Mouse (Mus musculus) stomach, embryonic 14.5 days (tissue): ENCODE data around the gene Nsf. TPM values are rescaled to one million over a fixed set of nuclear protein-coding genes. Genes with fewer than 3 reads are reported as not detected.

Source experiments
- ATAC-seq: fragments of 200-750 bp; cut with Nextera tagmentation; 2 replicates; pipeline ENCODE4 v1.8.0; 2017; ENCODE audit warnings: low read depth, moderate TSS enrichment; ENCODE audit not compliant: insufficient number of reproducible peaks, insufficient read depth, low FRiP score
- H3K27ac ChIP-seq: fragments of 300-500 bp; sonication (generic); 2 replicates; pipeline ENCODE4 v1.5.1; 2014; ENCODE audit warnings: mild to moderate bottlenecking, low read length, moderate library complexity, mixed read lengths
- H3K27me3 ChIP-seq: fragments of 300-500 bp; sonication (generic); 2 replicates; pipeline ENCODE4 v1.6.1; 2014; ENCODE audit warnings: low read length, control low read depth, mixed read lengths; ENCODE audit not compliant: control insufficient read depth, insufficient read depth
- H3K36me3 ChIP-seq: fragments of 300-500 bp; sonication (generic); 2 replicates; pipeline ENCODE4 v1.6.1; 2014; ENCODE audit warnings: mild to moderate bottlenecking, control low read depth, low read length, moderate library complexity, mixed read lengths; ENCODE audit not compliant: control insufficient read depth, insufficient read depth
- H3K4me1 ChIP-seq: fragments of 300-500 bp; sonication (generic); 2 replicates; pipeline ENCODE4 v1.6.1; 2014; ENCODE audit warnings: low read length, control low read depth, mixed read lengths; ENCODE audit not compliant: control insufficient read depth, insufficient read depth
- H3K4me2 ChIP-seq: fragments of 300-500 bp; sonication (generic); replicated peaks from 2 replicates; pipeline ENCODE4 v1.6.1; 2014; ENCODE audit warnings: low read depth, low read length, control low read depth
- H3K4me3 ChIP-seq: fragments of 300-500 bp; sonication (generic); 2 replicates; pipeline ENCODE4 v1.5.1; 2014; ENCODE audit warnings: low read depth, low read length, control low read depth
- H3K9ac ChIP-seq: fragments of 300-500 bp; sonication (generic); replicated peaks from 2 replicates; pipeline ENCODE4 v1.6.1; 2014; ENCODE audit warnings: low read depth, mild to moderate bottlenecking, control low read depth, low read length, moderate library complexity, mixed read lengths
- H3K9me3 ChIP-seq: fragments of 300-500 bp; sonication (generic); 2 replicates; pipeline ENCODE4 v1.6.1; 2016; ENCODE audit warnings: low read depth, low read length, control low read depth; ENCODE audit not compliant: control insufficient read depth
- WGBS: fragments of 180-500 bp; shearing (Covaris S2); extraction: QIAGEN DNeasy Blood & Tissue Kit; methylation state at CpG from one replicate; pipeline ENCODE4 v1.1.7; 2014; 5-methylcytosine and 5-hydroxymethylcytosine counted together
- polyA plus RNA-seq: library from polyadenylated mRNA; unstranded; fragments of >200 nt; fragmentation: Nextera tagmentation; extraction: Ambion mirVana; gene quantifications from 2 replicates; pipeline ENCODE4 v1.2.1, GENCODE M21; 2014

The Nsf gene
- polyA plus RNA-seq, 1 experiment from 2014 or later = 46.9 TPM

DNA sequence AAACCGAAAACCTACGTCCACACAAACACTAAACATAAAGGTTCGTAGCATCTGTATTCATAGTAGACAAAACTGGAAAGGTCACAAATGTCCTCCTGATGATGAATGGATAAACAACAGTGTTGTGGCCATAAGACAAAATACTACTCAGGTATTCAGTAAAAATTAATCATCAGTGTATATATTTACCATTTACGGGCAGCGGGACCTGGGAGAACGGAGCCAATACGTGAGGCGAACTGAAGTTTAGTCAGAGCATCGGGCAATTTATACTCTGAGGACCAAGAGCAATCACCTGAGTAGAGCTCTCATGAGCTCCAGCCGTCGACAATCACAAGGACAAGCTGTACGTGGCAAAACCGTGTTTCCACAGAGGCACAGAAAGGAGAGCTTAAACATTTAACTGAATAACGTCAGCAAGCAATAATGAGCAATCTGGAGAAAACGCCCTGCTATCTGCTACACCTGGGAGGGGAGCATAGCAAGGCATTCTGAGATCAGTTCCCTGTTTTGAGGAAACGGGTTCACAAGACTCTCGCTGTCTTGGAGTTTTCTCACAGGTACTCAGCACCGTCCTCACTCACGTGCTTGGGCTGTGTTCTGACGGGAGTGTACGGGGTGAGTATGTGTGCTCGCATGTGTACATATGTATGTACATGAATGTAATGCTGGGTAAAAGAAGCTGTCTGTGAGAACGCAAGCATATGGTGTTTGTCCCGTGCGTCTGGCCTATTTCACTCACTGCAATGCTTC, 15.7 kb downstream of the Nsf start:
- Histone ChIP-seq H3K27ac (no peak overlapping the region), H3K9me3 (no peaks in the 10 kb centered on the region), H3K9ac (no peak overlapping the region), H3K4me3 (no peak overlapping the region), H3K4me2 (no peak overlapping the region), H3K36me3 (no peaks in the 10 kb centered on the region), H3K27me3 (no peaks in the 10 kb centered on the region), H3K4me1 (no peaks in the 10 kb centered on the region)
- ATAC-seq = no peak
- 86% methylated on average over 25 of the region's 25 CpGs for whole genome bisulfite sequencing

DNA sequence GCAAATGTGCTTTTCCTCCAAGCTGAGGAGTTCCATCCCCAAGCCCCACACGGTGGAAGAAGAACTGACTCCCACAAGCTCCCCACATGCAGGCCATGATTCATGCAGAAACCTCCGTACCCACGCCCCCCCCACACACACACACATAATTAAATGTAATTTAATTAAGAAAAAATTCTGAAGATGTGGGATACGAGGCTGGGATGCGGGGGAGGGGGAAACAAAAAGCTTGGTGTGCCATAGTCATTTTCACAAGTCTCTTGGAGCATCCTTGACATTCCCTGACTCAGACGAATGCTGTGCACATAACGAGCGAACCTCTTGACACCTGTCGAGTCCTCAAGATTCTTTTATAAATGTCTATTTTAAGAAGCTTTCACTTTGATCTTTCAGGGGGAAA, 16.4 kb downstream of the Nsf start:
- 85% methylated on average over 9 of the region's 9 CpGs for WGBS
- no peaks in the 10 kb centered on the region for H3K9me3 ChIP-seq
- no peak overlapping the region for H3K27ac ChIP-seq
- H3K4me2 ChIP-seq = no peak overlapping the region
- no peaks in the 10 kb centered on the region for H3K36me3 ChIP-seq
- no peak for ATAC-seq
- H3K9ac ChIP-seq = no peak overlapping the region
- H3K4me3 ChIP-seq = no peak overlapping the region
- H3K4me1 ChIP-seq = no peaks in the 10 kb centered on the region
- no peaks in the 10 kb centered on the region for H3K27me3 ChIP-seq

DNA sequence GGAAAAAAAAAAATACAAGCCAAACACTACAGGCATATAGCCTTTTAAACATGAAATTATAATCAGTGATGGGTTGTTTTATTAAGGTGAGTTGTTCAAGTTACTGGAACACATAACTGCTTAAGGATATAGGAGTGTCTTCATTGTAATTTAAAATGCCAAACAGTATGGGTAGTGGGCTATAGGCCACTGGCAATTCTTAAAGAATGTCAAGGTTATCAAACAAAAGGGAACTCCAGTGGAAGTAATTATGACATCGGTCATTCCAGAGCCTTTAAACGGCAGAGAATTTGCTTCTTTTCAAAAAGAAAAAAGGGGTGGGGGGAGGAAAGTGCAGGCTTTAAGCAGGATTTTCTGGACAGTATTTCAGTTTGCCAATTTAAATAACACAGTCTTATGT, 18.1 kb downstream of the Nsf start:
- Histone ChIP-seq H3K4me1 (no peaks in the 10 kb centered on the region), H3K9me3 (no peaks in the 10 kb centered on the region), H3K4me2 (no peak overlapping the region), H3K36me3 (no peaks in the 10 kb centered on the region), H3K4me3 (no peak overlapping the region), H3K27me3 (no peaks in the 10 kb centered on the region), H3K9ac (no peak overlapping the region), H3K27ac (no peak overlapping the region)
- ATAC-seq = no peak
- WGBS = 51% methylated on average over 2 of the region's 2 CpGs

- ATAC-seq = no peak
- no peak overlapping the region for H3K4me2 ChIP-seq
- 90% methylated on average over 6 of the region's 6 CpGs for WGBS
- H3K36me3 ChIP-seq = no peaks in the 10 kb centered on the region
- no peak overlapping the region for H3K27ac ChIP-seq
- H3K27me3 ChIP-seq = no peaks in the 10 kb centered on the region
- no peaks in the 10 kb centered on the region for H3K9me3 ChIP-seq
- H3K9ac ChIP-seq = no peak overlapping the region
- H3K4me3 ChIP-seq = no peak overlapping the region
- no peaks in the 10 kb centered on the region for H3K4me1 ChIP-seq
These were observed 20.0 kb downstream of the Nsf start for GRCm38 (mm10) chr11:103933886-103934285.

GRCm38 (mm10) chr11:103923957-103924356, 29.9 kb downstream of the Nsf start:
- no peak for ATAC-seq
- Histone ChIP-seq H3K27me3 (no peaks in the 10 kb centered on the region), H3K27ac (no peak overlapping the region), H3K9ac (no peak overlapping the region), H3K9me3 (no peaks in the 10 kb centered on the region), H3K4me3 (no peak overlapping the region), H3K4me2 (no peak overlapping the region), H3K4me1 (no peaks in the 10 kb centered on the region), H3K36me3 (no peaks in the 10 kb centered on the region)
- 97% methylated on average over 2 of the region's 2 CpGs for WGBS

DNA sequence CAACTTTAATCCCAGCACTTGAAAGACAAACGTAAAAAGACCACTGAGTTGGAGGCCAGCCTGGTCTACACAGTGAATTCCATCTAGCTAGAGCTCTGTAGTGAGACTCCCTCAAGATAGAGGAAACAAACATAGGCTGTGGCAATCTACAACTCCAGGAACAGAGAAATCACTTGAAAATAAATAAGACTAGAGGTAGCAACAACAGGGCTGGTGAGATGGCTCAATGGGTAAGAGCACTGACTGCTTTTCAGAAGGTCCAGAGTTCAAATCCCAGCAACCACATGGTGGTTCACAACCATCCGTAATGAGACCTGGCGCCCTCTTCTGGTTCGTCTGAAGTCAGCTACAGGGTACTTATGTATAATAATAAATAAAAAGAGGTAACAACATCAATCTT, 30.6 kb downstream of the Nsf start:
- H3K4me1 ChIP-seq = no peaks in the 10 kb centered on the region
- H3K27me3 ChIP-seq = no peaks in the 10 kb centered on the region
- no peak overlapping the region for H3K27ac ChIP-seq
- H3K4me2 ChIP-seq = no peak overlapping the region
- WGBS = 89% methylated on average over 4 of the region's 4 CpGs
- no peak overlapping the region for H3K9ac ChIP-seq
- H3K36me3 ChIP-seq = no peaks in the 10 kb centered on the region
- H3K4me3 ChIP-seq = no peak overlapping the region
- ATAC-seq = no peak
- H3K9me3 ChIP-seq = no peaks in the 10 kb centered on the region

DNA sequence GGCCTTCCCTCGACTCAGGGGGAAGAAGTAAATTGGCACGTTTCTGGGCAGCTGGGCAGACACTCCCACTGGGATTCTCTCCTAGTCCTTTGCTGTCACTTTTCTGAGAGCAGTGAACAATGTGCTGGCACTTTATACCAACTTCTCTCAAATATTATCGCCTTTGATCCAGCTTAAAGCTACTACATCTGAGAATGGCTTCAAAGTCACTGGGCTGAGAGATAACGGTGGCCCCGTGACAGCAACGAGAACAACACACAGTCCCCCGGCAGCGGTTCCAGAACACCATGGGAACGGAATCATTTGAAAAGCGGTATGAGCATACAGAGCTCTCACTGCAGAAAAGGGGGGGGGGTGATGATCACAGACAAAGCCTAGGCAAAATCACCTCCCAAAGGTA, 31.0 kb downstream of the Nsf start:
- H3K9ac ChIP-seq = no peak overlapping the region
- no peak for ATAC-seq
- no peak overlapping the region for H3K4me2 ChIP-seq
- H3K4me1 ChIP-seq = no peaks in the 10 kb centered on the region
- H3K27me3 ChIP-seq = no peaks in the 10 kb centered on the region
- 93% methylated on average over 10 of the region's 10 CpGs for WGBS
- no peaks in the 10 kb centered on the region for H3K36me3 ChIP-seq
- no peaks in the 10 kb centered on the region for H3K9me3 ChIP-seq
- H3K27ac ChIP-seq = no peak overlapping the region
- H3K4me3 ChIP-seq = no peak overlapping the region

GRCm38 (mm10) chr11:103920665-103921064, 33.2 kb downstream of the Nsf start:
- no peak overlapping the region for H3K27ac ChIP-seq
- WGBS = 58% methylated on average over 5 of the region's 5 CpGs
- no peak overlapping the region for H3K9ac ChIP-seq
- no peak for ATAC-seq
- peaks cover 7% of the 10 kb centered on the region; the same call in 1 of the 2 replicates for H3K36me3 ChIP-seq
- H3K4me1 ChIP-seq = no peaks in the 10 kb centered on the region
- H3K27me3 ChIP-seq = no peaks in the 10 kb centered on the region
- H3K4me2 ChIP-seq = no peak overlapping the region
- H3K4me3 ChIP-seq = no peak overlapping the region
- no peaks in the 10 kb centered on the region for H3K9me3 ChIP-seq

GRCm38 (mm10) chr11:103916807-103917206, 37.0 kb downstream of the Nsf start:
- Histone ChIP-seq H3K27ac (no peak overlapping the region), H3K4me2 (no peak overlapping the region), H3K36me3 (peaks cover 12% of the 10 kb centered on the region; the same call in 1 of the 2 replicates), H3K4me3 (no peak overlapping the region), H3K27me3 (no peaks in the 10 kb centered on the region), H3K9me3 (no peaks in the 10 kb centered on the region), H3K4me1 (no peaks in the 10 kb centered on the region), H3K9ac (no peak overlapping the region)
- 78% methylated on average over 7 of the region's 7 CpGs for WGBS
- no peak for ATAC-seq
